Mouse (Mus musculus) intestine, postnatal 0 days (tissue): ENCODE data around the gene Lyzl4. TPM values are rescaled to one million over a fixed set of nuclear protein-coding genes. Genes with fewer than 3 reads are reported as not detected.

Source experiments
- ATAC-seq: fragments of 200-750 bp; cut with Nextera tagmentation; 2 replicates; pipeline ENCODE4 v1.8.0; 2017; ENCODE audit warnings: mild to moderate bottlenecking, moderate TSS enrichment, moderate library complexity
- H3K27ac ChIP-seq: fragments of 300-500 bp; sonication (generic); 2 replicates; pipeline ENCODE4 v1.5.1; 2014; ENCODE audit warnings: mild to moderate bottlenecking, low read depth, low read length, moderate library complexity
- H3K27me3 ChIP-seq: fragments of 300-500 bp; sonication (generic); replicated peaks from 2 replicates; pipeline ENCODE4 v1.6.1; 2014; ENCODE audit warnings: low read length, mixed read lengths; ENCODE audit not compliant: control insufficient read depth, insufficient read depth
- H3K36me3 ChIP-seq: fragments of 300-500 bp; sonication (generic); 2 replicates; pipeline ENCODE4 v1.6.1; 2014; ENCODE audit warnings: mild to moderate bottlenecking, moderate library complexity; ENCODE audit not compliant: control insufficient read depth, insufficient read depth
- H3K4me1 ChIP-seq: fragments of 300-500 bp; sonication (generic); replicated peaks from 2 replicates; pipeline ENCODE4 v1.6.1; 2014; ENCODE audit warnings: antibody characterized with exemption, low read length, mixed read lengths; ENCODE audit not compliant: control insufficient read depth, insufficient read depth
- H3K4me2 ChIP-seq: fragments of 300-500 bp; sonication (generic); replicated peaks from 2 replicates; pipeline ENCODE4 v1.6.1; 2014; ENCODE audit warnings: low read depth, mild to moderate bottlenecking, moderate library complexity
- H3K4me3 ChIP-seq: fragments of 300-500 bp; sonication (generic); 2 replicates; pipeline ENCODE4 v1.5.1; 2014; ENCODE audit warnings: low read depth, low read length
- H3K9ac ChIP-seq: fragments of 300-500 bp; sonication (generic); 2 replicates; pipeline ENCODE4 v1.6.1; 2014; ENCODE audit warnings: mild to moderate bottlenecking, low read depth, low read length
- H3K9me3 ChIP-seq: fragments of 300-500 bp; sonication (generic); 2 replicates; pipeline ENCODE4 v1.6.1; 2016; ENCODE audit warnings: mixed run types; ENCODE audit not compliant: control insufficient read depth
- CTCF ChIP-seq: sonication (generic); IDR thresholded peaks from 2 replicates; pipeline ENCODE4 v1.5.1; 2016; ENCODE audit warnings: low read depth, mild to moderate bottlenecking, control low read depth, antibody characterized with exemption, moderate library complexity
- WGBS: fragments of 180-500 bp; shearing (Covaris S2); extraction: QIAGEN DNeasy Blood & Tissue Kit; methylation state at CpG from one replicate; pipeline ENCODE4 v1.1.7; 2014; 5-methylcytosine and 5-hydroxymethylcytosine counted together
- polyA plus RNA-seq: library from polyadenylated mRNA; unstranded; fragments of >200 nt; fragmentation: Nextera tagmentation; extraction: Ambion mirVana; gene quantifications from 2 replicates; pipeline ENCODE4 v1.2.1, GENCODE M21; 2015

Lyzl4 gene
- polyA plus RNA-seq, 1 experiment from 2014 or later = 0.34 TPM

DNA sequence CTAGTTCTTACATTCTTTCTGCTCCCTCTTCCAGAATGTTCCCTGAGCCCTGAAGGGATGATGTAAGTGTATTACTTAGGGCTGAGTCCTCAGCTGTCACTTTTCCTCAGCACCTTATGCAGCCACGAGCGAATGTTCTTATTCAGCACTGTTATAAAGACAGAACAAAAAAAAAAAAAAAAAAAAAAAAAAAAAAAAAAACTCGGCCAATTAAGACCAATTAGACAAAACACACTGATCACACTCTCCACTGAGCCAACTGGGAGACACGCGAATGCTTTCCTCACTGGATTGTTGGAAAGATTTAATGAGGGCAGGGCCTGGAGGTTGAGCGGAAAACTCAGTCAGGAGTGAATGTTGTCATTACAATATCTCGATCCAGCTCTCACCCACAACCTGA, 81.4 kb downstream of the Lyzl4 start:
- Histone ChIP-seq H3K27me3 (no peaks in the 10 kb centered on the region; the same call in 1 of the 2 replicates), H3K27ac (no peak overlapping the region), H3K4me2 (no peak overlapping the region), H3K9ac (no peak overlapping the region), H3K4me3 (no peak overlapping the region), H3K36me3 (no peaks in the 10 kb centered on the region), H3K9me3 (no peaks in the 10 kb centered on the region), H3K4me1 (no peaks in the 10 kb centered on the region)
- TF ChIP-seq CTCF = no peak
- WGBS = 79% methylated on average over 7 of the region's 7 CpGs
- ATAC-seq = no peak

- Histone ChIP-seq H3K4me2 (no peak overlapping the region), H3K9ac (no peak overlapping the region), H3K27me3 (no peaks in the 10 kb centered on the region; the same call in 1 of the 2 replicates), H3K9me3 (no peaks in the 10 kb centered on the region), H3K36me3 (no peaks in the 10 kb centered on the region), H3K4me3 (no peak overlapping the region), H3K27ac (no peak overlapping the region), H3K4me1 (no peaks in the 10 kb centered on the region)
- no peak for TF ChIP-seq CTCF
- ATAC-seq = no peak
- WGBS = 86% methylated on average over 6 of the region's 6 CpGs
Measured at GRCm38 (mm10) chr9:121558167-121558566, 83.7 kb downstream of the Lyzl4 start.

DNA sequence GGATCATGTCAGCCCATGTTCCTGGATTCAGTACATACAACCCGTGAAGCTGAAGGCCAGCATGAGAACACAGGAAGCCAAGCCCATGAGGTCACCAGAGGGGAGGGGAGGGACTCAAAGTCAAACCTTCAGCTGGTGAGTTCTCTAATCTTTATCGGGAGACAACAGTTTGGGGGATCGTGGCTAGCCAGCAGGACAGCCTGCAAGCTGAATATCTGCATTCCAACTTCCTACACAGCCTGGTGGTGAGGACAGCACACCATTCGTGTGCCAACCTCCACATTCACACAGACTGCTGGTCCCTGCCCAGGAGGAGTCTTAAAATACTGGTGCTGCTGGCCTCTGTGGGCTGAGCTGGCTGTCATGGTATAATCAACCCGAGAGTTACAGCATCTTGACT, 85.0 kb downstream of the Lyzl4 start:
- Histone ChIP-seq H3K27me3 (no peaks in the 10 kb centered on the region; the same call in 1 of the 2 replicates), H3K4me3 (no peak overlapping the region), H3K4me1 (no peaks in the 10 kb centered on the region), H3K4me2 (no peak overlapping the region), H3K9ac (no peak overlapping the region), H3K27ac (no peak overlapping the region), H3K9me3 (no peaks in the 10 kb centered on the region), H3K36me3 (no peaks in the 10 kb centered on the region)
- 48% methylated on average over 5 of the region's 5 CpGs for WGBS
- no peak for TF ChIP-seq CTCF
- ATAC-seq = no peak

- WGBS = 66% methylated on average over 9 of the region's 9 CpGs
- H3K27ac ChIP-seq = no peak overlapping the region
- no peaks in the 10 kb centered on the region for H3K36me3 ChIP-seq
- H3K9me3 ChIP-seq = no peaks in the 10 kb centered on the region
- ATAC-seq = no peak
- no peak overlapping the region for H3K9ac ChIP-seq
- no peak overlapping the region for H3K4me2 ChIP-seq
- H3K4me3 ChIP-seq = no peak overlapping the region
- TF ChIP-seq CTCF = no peak
- H3K27me3 ChIP-seq = no peaks in the 10 kb centered on the region; the same call in 1 of the 2 replicates
- H3K4me1 ChIP-seq = no peaks in the 10 kb centered on the region
Measured at GRCm38 (mm10) chr9:121555395-121556000, 86.4 kb downstream of the Lyzl4 start.

DNA sequence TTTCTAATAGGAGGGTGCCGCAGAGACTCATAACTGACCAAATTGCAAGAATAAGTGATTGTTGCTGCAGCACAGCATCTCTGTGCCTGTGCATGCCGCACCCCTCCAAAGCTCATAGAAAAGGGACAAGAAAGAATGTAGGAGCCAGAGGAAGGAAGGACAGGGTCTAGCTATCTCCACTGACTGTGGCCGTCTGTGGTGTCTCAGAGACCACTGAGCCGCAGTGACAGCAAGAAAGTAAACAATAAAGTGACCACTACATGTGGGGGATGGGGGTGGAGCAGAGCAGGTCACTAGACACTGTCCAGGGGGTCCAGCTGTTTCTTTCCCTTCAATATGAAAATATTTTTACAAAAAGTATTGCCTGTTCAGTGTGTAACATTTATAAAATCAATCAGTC, 88.3 kb downstream of the Lyzl4 start:
- Histone ChIP-seq H3K9ac (no peak overlapping the region), H3K4me3 (no peak overlapping the region), H3K4me1 (0 out of 2 replicates have a peak, but pooled peaks cover 6% of the 10 kb centered on the region), H3K4me2 (no peak overlapping the region), H3K9me3 (no peaks in the 10 kb centered on the region), H3K27ac (no peak overlapping the region), H3K36me3 (no peaks in the 10 kb centered on the region), H3K27me3 (no peaks in the 10 kb centered on the region; the same call in 1 of the 2 replicates)
- ATAC-seq = no peak
- no peak for TF ChIP-seq CTCF
- WGBS = 70% methylated on average over 4 of the region's 4 CpGs

- no peak for ATAC-seq
- Histone ChIP-seq H3K9me3 (no peaks in the 10 kb centered on the region), H3K9ac (no peak overlapping the region), H3K36me3 (no peaks in the 10 kb centered on the region), H3K27me3 (no peaks in the 10 kb centered on the region), H3K4me2 (no peak overlapping the region), H3K4me1 (peaks cover 6% of the 10 kb centered on the region; the same call in 1 of the 2 replicates), H3K27ac (no peak overlapping the region), H3K4me3 (no peak overlapping the region)
- no peak for TF ChIP-seq CTCF
- WGBS = 89% methylated on average over 5 of the region's 5 CpGs
Measured at GRCm38 (mm10) chr9:121550327-121550771, 91.5 kb downstream of the Lyzl4 start.

GRCm38 (mm10) chr9:121549444-121549843, 92.5 kb downstream of the Lyzl4 start:
- Histone ChIP-seq H3K36me3 (no peaks in the 10 kb centered on the region), H3K27ac (0 out of 2 replicates have a peak overlapping the region, but pooled peaks have one; percentile 28), H3K9me3 (no peaks in the 10 kb centered on the region), H3K4me2 (no peak overlapping the region), H3K27me3 (no peaks in the 10 kb centered on the region), H3K9ac (no peak overlapping the region), H3K4me1 (peaks cover 6% of the 10 kb centered on the region; the same call in 1 of the 2 replicates), H3K4me3 (no peak overlapping the region)
- TF ChIP-seq CTCF = no peak
- peak; percentile 68 for ATAC-seq
